Mouse (Mus musculus) lung, postnatal 0 days (tissue): ENCODE data around the gene Dlk1.

Source experiments
- CTCF ChIP-seq: IDR thresholded peaks from 2 replicates; pipeline ENCODE4 v1.5.1; 2016; ENCODE audit warnings: antibody characterized with exemption, mild to moderate bottlenecking
- EP300 ChIP-seq: IDR thresholded peaks from 2 replicates; pipeline ENCODE4 v1.6.1; 2016; ENCODE audit warnings: antibody characterized with exemption, mild to moderate bottlenecking, control low read depth

- TF ChIP-seq CTCF (no peak), EP300 (no peak)
These were observed 48.4 kb downstream of the Dlk1 start for GRCm38 (mm10) chr12:109500992-109501391.
